Mouse (Mus musculus) left cerebral cortex, postnatal 10 days (tissue): Measurements from ENCODE around the gene Carm1. TPM values are rescaled to one million over a fixed set of nuclear protein-coding genes. Genes with fewer than 3 reads are reported as not detected.
"Not testable (repeated sequence)": the region's sequence is repeated elsewhere in the genome, so short reads cannot be mapped to it uniquely, and the experiment has no call there.

Source experiments
- DNase-seq, 2 experiments: peaks; one replicate each; pipeline ENCODE4 v3.0.0; 2021 to 2022; ENCODE audit warnings: low spot score in 2 of 2, mixed read lengths in 1 of 2; ENCODE audit errors: extremely low spot score in 1 of 2
- intact Hi-C: fragments of 180-260 bp; cut with DNase I; formaldehyde crosslinking; loops from one replicate; pipeline ENCODE4 v1.15.1; 2025
- total RNA-seq, 2 experiments: library from RNA; stranded (reverse); gene quantifications; 2 replicates each; pipeline ENCODE4 v1.2.3; 2021

Carm1 gene
- total RNA-seq, 2 experiments from 2014 or later, result 71.7 to 74.1 TPM

GRCm38 (mm10) chr9:21565004-21565586 is 18.4 kb downstream of the Carm1 start:
- intact Hi-C loops, result no loop called here
- no peak for DNase-seq

- DNase-seq, result no peak
- intact Hi-C loops, result no loop called here
Observed at GRCm38 (mm10) chr9:21566538-21566937, 19.8 kb downstream of the Carm1 start.

- no peak for DNase-seq
- intact Hi-C loops, result no loop called here
Observed at GRCm38 (mm10) chr9:21567051-21567450, 20.4 kb downstream of the Carm1 start.

- DNase-seq, result no peak
Observed at GRCm38 (mm10) chr9:21568657-21569255, 22.1 kb downstream of the Carm1 start.

DNA sequence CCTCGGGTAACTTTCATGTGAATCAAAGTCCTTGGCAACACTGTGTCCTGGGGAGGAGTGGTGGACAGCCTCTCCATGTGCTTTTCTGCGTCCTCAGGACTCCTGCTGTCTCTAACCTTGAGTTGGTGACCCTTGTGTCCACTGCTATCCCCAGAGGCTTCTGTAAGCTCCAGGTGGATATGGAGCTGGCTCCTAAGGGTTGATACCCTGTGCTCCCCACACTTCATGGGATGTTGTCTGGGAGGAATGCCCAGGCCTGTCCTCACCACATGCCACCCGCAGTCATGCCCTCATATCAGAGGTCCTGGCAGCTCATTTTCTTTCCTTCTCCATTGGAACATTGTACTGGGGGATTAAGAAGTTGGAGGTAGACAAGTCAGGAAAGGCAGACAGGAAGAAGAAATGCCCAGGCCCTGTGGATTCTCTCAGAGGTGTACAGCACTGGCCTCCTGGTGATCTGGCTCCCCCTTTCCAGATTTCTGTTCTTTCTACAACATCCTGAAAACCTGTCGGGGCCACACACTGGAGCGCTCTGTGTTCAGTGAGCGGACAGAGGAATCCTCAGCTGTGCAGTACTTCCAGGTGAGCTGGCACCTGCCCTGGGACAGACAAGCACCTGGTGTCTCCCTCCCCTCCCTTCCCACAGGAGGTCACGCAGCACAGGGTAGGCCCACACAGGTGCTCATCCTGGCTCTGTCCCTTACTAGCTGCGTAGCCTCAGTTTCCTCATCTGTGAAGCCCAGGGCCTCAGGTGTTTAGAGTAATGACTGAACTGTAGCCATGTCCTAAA is 27.5 kb downstream of the Carm1 start:
- intact Hi-C loops, result no loop called here
- DNase-seq, result no peak

More at GRCm38 (mm10) chr9:21568657-21569255, 22.1 kb downstream of the Carm1 start:
- intact Hi-C loops, result no loop called here

GRCm38 (mm10) chr9:21575253-21575652 is 28.6 kb downstream of the Carm1 start:
- intact Hi-C loops, result no loop called here

DNA sequence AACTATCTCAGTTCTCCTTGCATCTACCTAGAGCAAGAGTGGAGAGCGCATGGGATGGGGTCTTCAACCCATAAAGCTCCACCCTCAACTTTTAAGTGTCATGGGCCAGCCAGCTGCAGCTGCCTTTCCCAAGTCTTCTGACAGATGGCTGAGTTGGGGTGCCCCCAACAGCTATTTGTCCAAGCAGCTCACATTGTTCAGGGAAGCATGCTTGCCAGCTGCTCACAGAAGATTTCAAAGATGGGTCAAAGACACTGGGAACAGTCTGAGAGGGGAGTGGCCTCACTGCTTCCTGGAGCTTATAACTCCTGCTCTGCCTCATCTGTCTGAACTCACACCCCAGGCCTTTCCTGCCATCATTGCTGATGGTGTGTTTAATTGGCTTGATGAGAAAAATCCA is 29.6 kb downstream of the Carm1 start:
- DNase-seq, result no peak
- intact Hi-C loops, result no loop called here

More at GRCm38 (mm10) chr9:21575253-21575652, 28.6 kb downstream of the Carm1 start:
- DNase-seq, result no peak

GRCm38 (mm10) chr9:21578226-21578625 is 31.5 kb downstream of the Carm1 start:
- intact Hi-C loops, result no loop called here
- DNase-seq, result no peak

GRCm38 (mm10) chr9:21585401-21585800 is 38.7 kb downstream of the Carm1 start:
- intact Hi-C loops, result no loop called here
- DNase-seq, result no peak

- intact Hi-C loops, result no loop called here
- DNase-seq, result peak in 1 of 2 experiments; percentile 40
Observed at GRCm38 (mm10) chr9:21587678-21588349, 41.1 kb downstream of the Carm1 start.

- intact Hi-C loops, result no loop called here
- DNase-seq, result peak in 1 of 2 experiments; percentile 41
Observed at GRCm38 (mm10) chr9:21588350-21588749, 41.7 kb downstream of the Carm1 start.

DNA sequence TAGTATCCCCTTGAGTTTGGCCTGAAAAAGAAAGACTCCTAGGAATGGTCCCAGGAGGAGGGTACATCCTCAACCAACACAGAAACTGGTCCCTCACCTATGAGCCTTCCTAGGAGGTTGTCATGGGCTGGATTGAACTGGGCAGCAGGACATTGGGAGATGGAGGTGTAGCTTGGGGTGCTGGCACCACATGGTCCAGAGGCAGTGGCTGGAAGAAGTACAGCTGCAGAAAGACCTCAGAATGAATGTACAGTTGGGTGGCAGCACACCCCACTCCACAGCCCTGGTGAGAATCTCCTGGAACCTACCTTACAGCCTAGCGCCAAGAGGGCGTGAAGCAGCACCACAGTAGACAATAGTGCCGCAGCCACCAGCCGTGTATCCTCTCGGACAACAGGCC is 42.8 kb downstream of the Carm1 start:
- intact Hi-C loops, result no loop called here
- DNase-seq, result peak in 1 of 2 experiments; percentile 18

- intact Hi-C loops, result no loop called here
- peak in 1 of 2 experiments; percentile 13 for DNase-seq
Observed at GRCm38 (mm10) chr9:21591127-21591830, 44.6 kb downstream of the Carm1 start.

- peak in 1 of 2 experiments; percentile 25 for DNase-seq
- intact Hi-C loops, result no loop called here
Observed at GRCm38 (mm10) chr9:21591831-21592702, 45.4 kb downstream of the Carm1 start.

DNA sequence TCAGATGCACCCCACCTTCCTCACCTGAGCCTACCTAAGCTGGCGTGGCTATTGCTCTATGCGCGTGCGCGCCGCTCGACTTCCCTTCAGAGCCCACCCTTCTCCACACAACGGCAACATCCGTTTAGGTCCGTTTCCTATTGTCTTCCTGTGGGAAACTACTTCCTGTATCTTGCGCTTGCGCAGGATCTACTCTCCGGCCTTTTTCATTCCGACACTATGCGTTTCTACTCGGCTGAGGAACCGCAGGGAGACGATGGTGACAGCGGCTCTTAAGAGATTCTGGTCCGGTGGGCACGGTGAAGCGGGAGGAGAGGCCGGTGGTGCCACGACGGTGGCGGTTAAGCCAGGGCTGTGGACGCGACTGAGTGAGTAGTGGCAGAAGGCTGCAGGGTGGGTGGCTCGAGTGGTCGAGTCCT is 46.0 kb downstream of the Carm1 start, which contains the start of the genes Timm29 and Yipf2:
Gene Timm29 (plus strand): TSS at position 20 of the 419 bp plus-strand sequence.
Gene Yipf2 (minus strand): TSS at position 126 of the 419 bp plus-strand sequence.
- intact Hi-C loops, result no loop called here
- peak; percentile 90 to 95 for DNase-seq

DNA sequence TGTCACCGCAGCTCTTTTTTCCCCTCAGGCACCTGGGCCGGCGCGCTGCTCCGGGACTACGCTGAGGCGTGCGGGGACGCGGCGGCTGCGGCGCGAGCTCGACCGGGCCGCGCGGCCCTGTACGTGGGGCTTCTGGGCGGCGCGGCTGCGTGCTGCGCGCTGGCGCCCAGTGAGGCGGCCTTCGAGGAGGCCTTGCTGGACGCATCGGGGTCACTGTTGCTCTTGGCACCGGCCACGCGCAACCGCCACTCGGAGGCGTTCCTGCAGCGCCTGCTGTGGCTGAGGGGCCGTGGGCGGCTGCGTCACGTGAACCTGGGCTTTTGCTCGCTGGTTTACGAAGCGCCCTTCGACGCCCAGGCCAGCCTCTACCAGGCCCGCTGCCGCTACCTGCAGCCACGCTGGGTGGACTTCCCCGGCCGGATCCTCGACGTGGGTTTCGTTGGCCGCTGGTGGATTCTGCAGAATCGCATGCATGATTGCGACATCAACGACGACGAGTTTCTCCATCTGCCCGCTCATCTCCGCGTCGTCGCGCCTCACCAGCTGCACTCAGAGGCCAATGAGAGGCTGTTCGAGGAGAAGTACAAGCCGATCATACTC is 46.5 kb downstream of the Carm1 start:
- intact Hi-C loops, result no loop called here
- peak in 1 of 2 experiments; percentile 86 for DNase-seq

DNA sequence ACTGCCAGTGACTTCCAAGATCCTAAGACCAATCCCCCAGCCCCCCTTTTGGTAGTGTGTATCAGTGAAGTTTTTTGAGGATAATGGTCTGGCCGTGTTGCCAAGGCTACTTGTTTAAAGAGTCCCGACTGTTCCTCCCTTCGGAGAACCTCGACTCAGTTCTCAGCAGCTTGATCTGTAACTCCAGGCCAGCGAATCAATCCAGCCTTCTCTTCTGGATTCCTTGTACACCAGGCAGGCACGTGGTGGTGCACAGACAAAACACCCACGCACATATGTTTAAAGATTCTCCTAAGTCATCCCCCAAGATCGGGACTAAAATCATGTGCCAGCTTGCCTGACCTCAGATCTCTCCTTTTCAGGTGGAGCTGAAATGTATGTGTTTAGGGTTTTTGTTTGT is 47.7 kb downstream of the Carm1 start:
- intact Hi-C loops, result not testable (repeated sequence)

More for the DNA sequence above, 47.7 kb downstream of the Carm1 start:
- not testable (repeated sequence) for DNase-seq
